In genomic region chr5:142912739-142913138, GRCm38 (mm10) we compare ENCODE assay signal across 18 mouse cellular contexts. TPM values are rescaled to one million over a fixed set of nuclear protein-coding genes. Genes with fewer than 3 reads are reported as not detected.
DNase-seq lines count a peak whose midpoint lies in the region; ATAC-seq and TF ChIP-seq lines count a peak whose summit lies in the region.
"Had no signal": no experiment of that assay in that cellular context is flagged by ENCODE, and none has a peak within 500 bp of the region (broad histone marks: within the 10 kb centered on the region; RNA-seq: fewer than 3 reads in every experiment).

No protein-coding gene starts in this region.

- intact Hi-C loops in gastrocnemius, postnatal 36 days (cut with DNase I) = no loop called here
- intact Hi-C loops in heart, postnatal 36 days (cut with DNase I) = no loop called here

- DNase-seq in gastrocnemius, postnatal 25 days = peak; percentile 6
- no peak for DNase-seq in gastrocnemius, postnatal 36 days
- peak; percentile 87 for DNase-seq in 416B (ENCODE audit: low read depth)
- no peak for DNase-seq in heart, postnatal 36 days
- no peak for DNase-seq in cerebellum, postnatal 4 days (ENCODE audit: low spot score in 2 of 2)
- DNase-seq: cerebellum, adult 11 months; cerebellum, postnatal 36 days; kidney, adult 18-20 months; kidney, postnatal 14 days; right cerebral cortex, adult 18-20 months had no signal

- peak overlapping the region; percentile 93 for H3K27ac ChIP-seq in intestine, postnatal 0 days (ENCODE audit: low read depth, low read length)
- H3K27ac ChIP-seq in hindbrain, embryonic 12.5 days = no peak overlapping the region
- H3K27ac ChIP-seq: forebrain, embryonic 15.5 days; hindbrain, embryonic 13.5 days; midbrain, embryonic 12.5 days; stomach, embryonic 15.5 days had no signal

- H3K36me3 ChIP-seq in intestine, postnatal 0 days (ENCODE audit: control insufficient read depth, insufficient read depth) = no peaks in the 10 kb centered on the region
- H3K36me3 ChIP-seq in hindbrain, embryonic 12.5 days = no peaks in the 10 kb centered on the region
- H3K36me3 ChIP-seq: forebrain, embryonic 15.5 days; hindbrain, embryonic 13.5 days; midbrain, embryonic 12.5 days; stomach, embryonic 15.5 days had no signal

- WGBS in intestine, postnatal 0 days = 51% methylated on average over 4 of the region's 4 CpGs
- WGBS in hindbrain, embryonic 12.5 days = 87% methylated on average over 4 of the region's 4 CpGs

- ATAC-seq in intestine, postnatal 0 days = peak; percentile 9; the same call in 1 of the 2 replicates
- ATAC-seq in monocyte, adult 5-6 weeks (replicated peaks; ENCODE audit: insufficient number of reproducible peaks, low FRiP score, low TSS enrichment, poor library complexity, severe bottlenecking) = peak; percentile 53
- no peak for ATAC-seq in hindbrain, embryonic 12.5 days (ENCODE audit: low FRiP score)
- ATAC-seq: forebrain, embryonic 15.5 days had no signal

- H3K9ac ChIP-seq in intestine, postnatal 0 days (ENCODE audit: low read depth, low read length) = no peak overlapping the region
- no peak overlapping the region for H3K9ac ChIP-seq in hindbrain, embryonic 12.5 days
- H3K9ac ChIP-seq: forebrain, embryonic 15.5 days; hindbrain, embryonic 13.5 days; midbrain, embryonic 12.5 days; stomach, embryonic 15.5 days had no signal

- H3K4me1 ChIP-seq in intestine, postnatal 0 days (replicated peaks; ENCODE audit: control insufficient read depth, insufficient read depth, low read length) = peaks cover 28% of the 10 kb centered on the region
- peaks cover 23% of the 10 kb centered on the region for H3K4me1 ChIP-seq in hindbrain, embryonic 12.5 days

- no peaks in the 10 kb centered on the region for H3K9me3 ChIP-seq in intestine, postnatal 0 days (ENCODE audit: control insufficient read depth)
- no peaks in the 10 kb centered on the region for H3K9me3 ChIP-seq in hindbrain, embryonic 12.5 days (replicated peaks)
- H3K9me3 ChIP-seq: forebrain, embryonic 15.5 days; hindbrain, embryonic 13.5 days; midbrain, embryonic 12.5 days; stomach, embryonic 15.5 days had no signal

- no peak overlapping the region for H3K4me2 ChIP-seq in intestine, postnatal 0 days (replicated peaks; ENCODE audit: low read depth)
- no peak overlapping the region for H3K4me2 ChIP-seq in hindbrain, embryonic 12.5 days (replicated peaks)
- H3K4me2 ChIP-seq: forebrain, embryonic 15.5 days; hindbrain, embryonic 13.5 days; midbrain, embryonic 12.5 days; stomach, embryonic 15.5 days had no signal

- TF ChIP-seq CTCF in intestine, postnatal 0 days (IDR thresholded peaks at IDR 0.05; ENCODE audit: low read depth) = no peak

- no peaks in the 10 kb centered on the region for H3K27me3 ChIP-seq in intestine, postnatal 0 days (replicated peaks; ENCODE audit: control insufficient read depth, insufficient read depth, low read length)
- H3K27me3 ChIP-seq in hindbrain, embryonic 12.5 days = no peaks in the 10 kb centered on the region
- H3K27me3 ChIP-seq: forebrain, embryonic 15.5 days; hindbrain, embryonic 13.5 days; midbrain, embryonic 12.5 days; stomach, embryonic 15.5 days had no signal

- no peak overlapping the region for H3K4me3 ChIP-seq in intestine, postnatal 0 days (ENCODE audit: low read depth, low read length)
- H3K4me3 ChIP-seq in hindbrain, embryonic 12.5 days = no peak overlapping the region
- H3K4me3 ChIP-seq: erythroblast, embryonic 14.5 days; forebrain, embryonic 15.5 days; hindbrain, embryonic 13.5 days; midbrain, embryonic 12.5 days; stomach, embryonic 15.5 days had no signal

RNA-seq across cellular contexts. Expression of gene Actb, which starts 6.2 kb away (rescaled TPM):
- total RNA-seq in gastrocnemius, postnatal 25 days (2021) = 100 to 1,000 TPM; 487 to 619 TPM
- total RNA-seq in gastrocnemius, postnatal 36 days (2021) = 100 to 1,000 TPM; 427 to 440 TPM
- polyA plus RNA-seq in intestine, postnatal 0 days (2015; fragmentation: Nextera tagmentation; extraction: Ambion mirVana) = 22,808 and 23,070 TPM in 2 replicates
- 6,587 to 7,071 TPM (median 6,776 TPM) in 3 replicates for total RNA-seq in monocyte, adult 5-6 weeks (2017)
- polyA plus RNA-seq in hindbrain, embryonic 12.5 days (2016; fragmentation: Nextera tagmentation; extraction: Ambion mirVana) = 14,392 and 16,600 TPM in 2 replicates
- 100 to 1,000 TPM; 707 to 812 TPM for total RNA-seq in heart, postnatal 36 days (2021)

RNA-seq across cellular contexts. Expression of gene Fbxl18, which starts 17.5 kb away (rescaled TPM):
- total RNA-seq in gastrocnemius, postnatal 25 days (2021) = 1 to 10 TPM; 5.6 to 6.8 TPM
- total RNA-seq in gastrocnemius, postnatal 36 days (2021) = 1 to 10 TPM; 5.7 to 6.0 TPM
- 5.6 and 6.2 TPM in 2 replicates for polyA plus RNA-seq in intestine, postnatal 0 days (2015; fragmentation: Nextera tagmentation; extraction: Ambion mirVana)
- total RNA-seq in monocyte, adult 5-6 weeks (2017) = 1.6 to 3.6 TPM (median 2.3 TPM) in 3 replicates
- polyA plus RNA-seq in hindbrain, embryonic 12.5 days (2016; fragmentation: Nextera tagmentation; extraction: Ambion mirVana) = 24.6 and 26.9 TPM in 2 replicates
- 1 to 10 TPM; 5.3 to 6.5 TPM for total RNA-seq in heart, postnatal 36 days (2021)

RNA-seq across cellular contexts. Expression of gene Fscn1, which starts 47.4 kb away (rescaled TPM):
- total RNA-seq in gastrocnemius, postnatal 25 days (2021) = 10 to 100 TPM; 13.4 to 17.6 TPM
- 10 to 100 TPM in 1 of 2 experiments, 1 to 10 TPM in 1; 9.8 to 12.0 TPM for total RNA-seq in gastrocnemius, postnatal 36 days (2021)
- 36.5 and 37.1 TPM in 2 replicates for polyA plus RNA-seq in intestine, postnatal 0 days (2015; fragmentation: Nextera tagmentation; extraction: Ambion mirVana)
- 1.2 TPM in 1 of 3 replicates, not detected in the others for total RNA-seq in monocyte, adult 5-6 weeks (2017)
- 699 and 764 TPM in 2 replicates for polyA plus RNA-seq in hindbrain, embryonic 12.5 days (2016; fragmentation: Nextera tagmentation; extraction: Ambion mirVana)
- 10 to 100 TPM; 26.5 to 37.6 TPM for total RNA-seq in heart, postnatal 36 days (2021)

Comparison
In these comparisons a context has a peak if more than half of its experiments do, and no peak if none do; other contexts are left out.
1. DNase-seq: peak in gastrocnemius, postnatal 25 days (single experiment) and 416B (single experiment); none in gastrocnemius, postnatal 36 days (0 of 2), heart, postnatal 36 days (0 of 2) and cerebellum, postnatal 4 days (0 of 2).